Mouse (Mus musculus) kidney, embryonic 16.5 days (tissue): ENCODE data around the gene Dapl1. TPM values are rescaled to one million over a fixed set of nuclear protein-coding genes. Genes with fewer than 3 reads are reported as not detected.

Source experiments
- ATAC-seq: fragments of 200-750 bp; cut with Nextera tagmentation; 2 replicates; pipeline ENCODE4 v1.8.0; 2017; ENCODE audit warnings: moderate TSS enrichment; ENCODE audit not compliant: low FRiP score, low TSS enrichment
- H3K27ac ChIP-seq: fragments of 300-500 bp; sonication (generic); 2 replicates; pipeline ENCODE4 v1.5.1; 2014; ENCODE audit warnings: low read length
- H3K27me3 ChIP-seq: fragments of 300-500 bp; sonication (generic); 2 replicates; pipeline ENCODE4 v1.6.1; 2014; ENCODE audit warnings: low read length, control low read depth, mixed read lengths; ENCODE audit not compliant: insufficient read depth
- H3K36me3 ChIP-seq: fragments of 300-500 bp; sonication (generic); 2 replicates; pipeline ENCODE4 v1.6.1; 2014; ENCODE audit warnings: low read length, control low read depth, mixed read lengths; ENCODE audit not compliant: insufficient read depth
- H3K4me1 ChIP-seq: fragments of 300-500 bp; sonication (generic); 2 replicates; pipeline ENCODE4 v1.6.1; 2014; ENCODE audit warnings: low read length, control low read depth, mixed read lengths; ENCODE audit not compliant: insufficient read depth
- H3K4me2 ChIP-seq: fragments of 300-500 bp; sonication (generic); replicated peaks from 2 replicates; pipeline ENCODE4 v1.6.1; 2014; ENCODE audit warnings: low read depth, low read length
- H3K4me3 ChIP-seq: fragments of 300-500 bp; sonication (generic); 2 replicates; pipeline ENCODE4 v1.5.1; 2014; ENCODE audit warnings: mild to moderate bottlenecking, low read length
- H3K9ac ChIP-seq: fragments of 300-500 bp; sonication (generic); replicated peaks from 2 replicates; pipeline ENCODE4 v1.6.1; 2014; ENCODE audit warnings: low read length
- H3K9me3 ChIP-seq: fragments of 300-500 bp; sonication (generic); 2 replicates; pipeline ENCODE4 v1.6.1; 2016; ENCODE audit warnings: low read length, control low read depth
- WGBS: fragments of 180-500 bp; shearing (Covaris S2); extraction: QIAGEN DNeasy Blood & Tissue Kit; methylation state at CpG from one replicate; pipeline ENCODE4 v1.1.7; 2014; 5-methylcytosine and 5-hydroxymethylcytosine counted together
- polyA plus RNA-seq: library from polyadenylated mRNA; unstranded; fragments of >200 nt; fragmentation: Nextera tagmentation; extraction: Ambion mirVana; gene quantifications from 2 replicates; pipeline ENCODE4 v1.2.1, GENCODE M21; 2015

Dapl1 gene
- polyA plus RNA-seq, 1 experiment from 2014 or later: 4.6 TPM

GRCm38 (mm10) chr2:59470326-59471031, 14.0 kb upstream of the Dapl1 start:
- 0 out of 2 replicates have a peak, but pooled peaks cover 6% of the 10 kb centered on the region for H3K4me1 ChIP-seq
- ATAC-seq: no peak
- H3K36me3 ChIP-seq: no peaks in the 10 kb centered on the region
- no peak overlapping the region for H3K4me3 ChIP-seq
- no peak overlapping the region for H3K9ac ChIP-seq
- H3K27ac ChIP-seq: no peak overlapping the region
- H3K4me2 ChIP-seq: no peak overlapping the region
- H3K27me3 ChIP-seq: no peaks in the 10 kb centered on the region
- no peaks in the 10 kb centered on the region for H3K9me3 ChIP-seq
- 65% methylated on average over 11 of the region's 11 CpGs for WGBS

- no peaks in the 10 kb centered on the region for H3K27me3 ChIP-seq
- WGBS: 56% methylated on average over 15 of the region's 15 CpGs
- no peak overlapping the region for H3K9ac ChIP-seq
- no peaks in the 10 kb centered on the region for H3K9me3 ChIP-seq
- H3K27ac ChIP-seq: no peak overlapping the region
- no peak for ATAC-seq
- H3K4me3 ChIP-seq: no peak overlapping the region
- H3K36me3 ChIP-seq: no peaks in the 10 kb centered on the region
- H3K4me1 ChIP-seq: 0 out of 2 replicates have a peak, but pooled peaks cover 6% of the 10 kb centered on the region
- no peak overlapping the region for H3K4me2 ChIP-seq
These were observed 13.2 kb upstream of the Dapl1 start for GRCm38 (mm10) chr2:59471051-59471948.

- no peak overlapping the region for H3K4me3 ChIP-seq
- no peaks in the 10 kb centered on the region for H3K36me3 ChIP-seq
- WGBS: 89% methylated on average over 4 of the region's 4 CpGs
- no peak overlapping the region for H3K9ac ChIP-seq
- H3K4me2 ChIP-seq: no peak overlapping the region
- H3K27ac ChIP-seq: no peak overlapping the region
- H3K9me3 ChIP-seq: no peaks in the 10 kb centered on the region
- no peak for ATAC-seq
- H3K27me3 ChIP-seq: no peaks in the 10 kb centered on the region
- H3K4me1 ChIP-seq: 0 out of 2 replicates have a peak, but pooled peaks cover 6% of the 10 kb centered on the region
These were observed 10.1 kb upstream of the Dapl1 start for GRCm38 (mm10) chr2:59474336-59474735.

GRCm38 (mm10) chr2:59485080-59485479, 627 bp downstream of the Dapl1 start:
- H3K4me2 ChIP-seq: no peak overlapping the region
- no peak overlapping the region for H3K9ac ChIP-seq
- no peaks in the 10 kb centered on the region for H3K36me3 ChIP-seq
- no peak overlapping the region for H3K27ac ChIP-seq
- no peak for ATAC-seq
- 83% methylated on average over 2 of the region's 2 CpGs for WGBS
- no peaks in the 10 kb centered on the region for H3K27me3 ChIP-seq
- no peaks in the 10 kb centered on the region for H3K9me3 ChIP-seq
- H3K4me1 ChIP-seq: peaks cover 14% of the 10 kb centered on the region; the same call in 1 of the 2 replicates
- no peak overlapping the region for H3K4me3 ChIP-seq

- Histone ChIP-seq H3K27ac (no peak overlapping the region), H3K4me2 (no peak overlapping the region), H3K4me3 (no peak overlapping the region), H3K4me1 (peaks cover 14% of the 10 kb centered on the region; the same call in 1 of the 2 replicates), H3K36me3 (no peaks in the 10 kb centered on the region), H3K9ac (no peak overlapping the region), H3K9me3 (no peaks in the 10 kb centered on the region), H3K27me3 (no peaks in the 10 kb centered on the region)
- 48% methylated on average over 4 of the region's 4 CpGs for WGBS
- ATAC-seq: no peak
These were observed 1.2 kb downstream of the Dapl1 start for GRCm38 (mm10) chr2:59485657-59486056.

GRCm38 (mm10) chr2:59486196-59486845, 1.9 kb downstream of the Dapl1 start:
- Histone ChIP-seq H3K4me2 (no peak overlapping the region), H3K4me3 (no peak overlapping the region), H3K27me3 (no peaks in the 10 kb centered on the region), H3K4me1 (peaks cover 14% of the 10 kb centered on the region; the same call in 1 of the 2 replicates), H3K9ac (no peak overlapping the region), H3K27ac (no peak overlapping the region), H3K9me3 (no peaks in the 10 kb centered on the region), H3K36me3 (no peaks in the 10 kb centered on the region)
- no peak for ATAC-seq
- WGBS: 61% methylated on average over 6 of the region's 6 CpGs

- 65% methylated on average over 2 of the region's 2 CpGs for WGBS
- H3K36me3 ChIP-seq: no peaks in the 10 kb centered on the region
- no peaks in the 10 kb centered on the region for H3K27me3 ChIP-seq
- ATAC-seq: no peak
- no peak overlapping the region for H3K4me3 ChIP-seq
- no peak overlapping the region for H3K4me2 ChIP-seq
- H3K9ac ChIP-seq: no peak overlapping the region
- H3K27ac ChIP-seq: no peak overlapping the region
- H3K4me1 ChIP-seq: peaks cover 12% of the 10 kb centered on the region; the same call in 1 of the 2 replicates
- no peaks in the 10 kb centered on the region for H3K9me3 ChIP-seq
These were observed 3.8 kb downstream of the Dapl1 start for GRCm38 (mm10) chr2:59488235-59488634.

- Histone ChIP-seq H3K36me3 (no peaks in the 10 kb centered on the region), H3K27ac (no peak overlapping the region), H3K4me1 (peaks cover 10% of the 10 kb centered on the region; the same call in 1 of the 2 replicates), H3K9me3 (no peaks in the 10 kb centered on the region), H3K4me3 (no peak overlapping the region), H3K9ac (no peak overlapping the region), H3K4me2 (no peak overlapping the region), H3K27me3 (no peaks in the 10 kb centered on the region)
- ATAC-seq: no peak
- WGBS: 77% methylated on average over 7 of the region's 7 CpGs
These were observed 5.9 kb downstream of the Dapl1 start for GRCm38 (mm10) chr2:59490353-59490752.

- ATAC-seq: no peak
- Histone ChIP-seq H3K4me2 (no peak overlapping the region), H3K27ac (no peak overlapping the region), H3K9ac (no peak overlapping the region), H3K36me3 (no peaks in the 10 kb centered on the region), H3K9me3 (no peaks in the 10 kb centered on the region), H3K4me1 (peaks cover 17% of the 10 kb centered on the region), H3K4me3 (no peak overlapping the region), H3K27me3 (no peaks in the 10 kb centered on the region)
- 32% methylated on average over 13 of the region's 13 CpGs for WGBS
These were observed 9.1 kb downstream of the Dapl1 start for GRCm38 (mm10) chr2:59493445-59494085.
